Mouse (Mus musculus) NIH3T3 (cell line): Measurements from ENCODE around the gene Raet1e.
"Not testable (repeated sequence)": the region's sequence is repeated elsewhere in the genome, so short reads cannot be mapped to it uniquely, and the experiment has no call there.

ENCODE experiments used
- DNase-seq: peaks from one replicate; pipeline ENCODE4 v3.0.0-alpha.2; 2012; ENCODE audit warnings: low read depth

Raet1e gene

DNA sequence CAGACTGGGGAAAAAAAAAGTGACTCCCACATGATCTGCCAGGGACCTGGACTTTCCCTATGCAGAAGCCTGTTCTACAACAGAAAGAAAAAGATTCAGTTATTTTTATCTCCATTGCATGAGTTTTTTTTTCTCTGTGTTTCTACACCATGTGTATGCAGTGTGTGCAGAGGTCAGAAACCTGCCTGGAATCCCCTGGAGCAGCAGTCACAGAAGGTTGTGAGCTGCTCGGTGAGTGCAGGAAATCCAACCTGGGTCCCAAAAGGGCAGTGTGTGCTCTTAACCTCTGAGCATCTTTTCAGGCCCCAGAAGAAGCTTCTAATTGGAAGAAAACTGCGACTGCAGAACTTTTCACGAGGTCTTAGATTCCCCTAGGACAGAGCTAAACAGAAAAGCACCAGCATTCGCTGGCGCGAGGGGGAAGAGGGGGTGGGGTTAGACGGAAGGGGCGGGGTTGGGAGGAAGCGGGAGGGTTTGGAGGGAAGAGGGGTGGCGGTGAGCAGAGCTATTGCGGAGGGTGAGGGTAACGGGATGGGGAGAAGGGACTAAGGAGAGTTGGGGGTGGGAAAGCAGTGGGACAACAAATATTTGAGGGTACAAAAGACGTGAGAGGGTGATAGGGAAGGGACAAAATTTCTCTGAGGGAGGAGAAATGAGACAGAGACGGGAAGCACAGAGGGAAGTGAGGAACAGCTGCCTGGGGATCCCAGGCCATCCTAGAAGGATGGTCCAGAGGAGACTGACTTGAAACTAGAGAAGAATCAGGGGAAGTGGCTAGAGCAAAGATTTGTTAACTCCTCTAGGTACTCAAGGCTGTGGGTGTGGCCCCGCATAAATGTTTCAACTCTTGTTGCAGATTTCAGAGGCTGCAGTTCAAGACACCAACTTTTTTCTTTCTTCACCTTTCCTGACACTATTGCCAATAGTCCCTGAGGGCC is 203.3 kb downstream of the Raet1e start:
- peak; percentile 52 for DNase-seq

DNA sequence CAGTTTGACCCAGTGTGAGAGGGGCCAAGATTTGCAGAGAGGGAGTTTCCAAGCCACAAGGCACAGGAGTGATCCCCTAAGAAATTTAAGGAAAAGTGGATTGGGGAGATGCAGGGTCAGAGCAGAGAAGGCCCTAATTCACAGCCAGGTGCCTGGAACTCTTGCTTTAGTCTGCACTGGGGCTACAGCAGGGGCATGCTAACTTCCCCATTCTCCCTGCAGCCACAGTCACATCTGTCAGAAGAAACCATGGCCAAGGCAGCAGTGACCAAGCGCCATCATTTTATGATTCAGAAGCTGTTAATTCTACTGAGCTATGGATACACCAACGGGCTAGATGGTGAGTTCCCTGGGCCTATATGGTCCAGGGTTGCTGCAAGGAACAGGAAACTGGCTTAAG is 204.1 kb downstream of the Raet1e start:
- DNase-seq = not testable (repeated sequence)

DNA sequence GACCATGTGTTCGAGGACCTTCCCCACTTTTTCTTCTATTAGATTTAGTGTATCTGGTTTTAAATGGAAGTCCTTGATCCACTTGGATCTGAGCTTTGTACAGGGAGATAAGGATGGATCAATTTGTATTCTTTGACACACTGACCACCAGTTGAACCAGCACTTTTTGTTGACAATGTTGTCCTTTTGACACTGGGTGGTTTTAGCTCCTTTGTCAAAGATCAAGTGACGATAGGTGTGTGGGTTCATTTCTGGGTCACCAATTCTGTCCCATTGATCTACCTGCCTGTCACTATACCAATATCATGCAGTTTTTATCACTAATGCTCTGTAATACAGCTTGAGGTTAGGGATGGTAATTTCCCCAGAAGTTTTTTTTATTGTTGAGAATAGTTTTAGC is 206.5 kb downstream of the Raet1e start:
- not testable (repeated sequence) for DNase-seq

DNA sequence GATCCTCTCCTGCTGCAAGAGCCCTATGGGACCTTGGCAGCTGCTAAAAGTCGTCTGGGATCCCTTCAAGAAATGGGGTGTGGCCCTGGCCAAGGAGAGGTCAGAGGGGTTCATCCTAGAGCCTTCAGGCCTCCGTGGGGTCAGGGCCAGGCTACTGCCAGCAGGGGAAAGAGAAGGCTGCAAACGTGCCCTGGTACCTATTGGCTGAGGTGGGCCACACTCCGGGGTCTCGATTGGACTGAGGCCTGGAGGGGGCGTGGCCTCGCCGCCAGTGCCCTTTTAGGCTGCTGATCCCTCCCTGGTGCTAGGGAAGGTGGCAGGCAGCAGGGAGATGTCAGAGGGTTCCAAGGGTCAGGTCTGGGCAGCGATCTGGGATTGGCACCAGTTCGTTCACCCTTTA is 222.9 kb downstream of the Raet1e start:
- not testable (repeated sequence) for DNase-seq

DNA sequence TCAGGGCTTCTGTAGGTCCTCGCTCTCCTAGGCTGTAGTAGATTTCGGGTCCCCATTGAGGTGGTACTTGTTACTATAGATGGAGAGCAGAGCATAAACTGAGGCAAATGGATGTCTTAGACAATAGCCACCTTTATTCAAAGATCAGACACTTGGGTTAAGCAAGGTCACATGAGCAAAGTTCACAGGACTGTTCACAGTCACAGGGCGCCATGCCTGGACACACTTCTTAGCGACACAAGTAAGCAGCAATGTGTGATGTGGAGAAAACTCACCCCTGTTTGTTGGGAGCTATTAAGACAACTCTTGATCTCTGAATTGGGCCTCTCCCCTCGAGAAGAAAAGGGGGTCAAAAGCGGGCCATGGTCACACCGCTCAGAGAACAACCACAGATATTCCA is 231.8 kb downstream of the Raet1e start:
- not testable (repeated sequence) for DNase-seq

DNA sequence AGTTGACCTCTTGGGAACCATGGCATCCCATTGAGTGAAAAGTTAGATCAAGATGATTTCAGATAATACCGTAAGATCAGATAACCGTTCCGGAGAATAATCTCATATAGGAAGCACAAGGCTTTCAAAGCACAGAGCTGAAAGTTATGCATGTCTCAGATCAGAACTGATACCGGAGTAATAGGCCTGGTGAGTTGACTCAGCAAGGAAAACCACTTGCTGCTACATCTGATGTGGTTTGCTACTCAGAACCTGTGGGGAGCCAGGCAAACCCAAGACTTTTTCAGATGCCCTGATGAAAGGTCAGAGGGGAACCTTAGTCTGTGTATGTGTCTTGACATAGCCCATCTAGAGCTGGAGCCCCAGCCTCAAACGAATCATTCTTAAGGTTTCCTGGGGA is 233.2 kb downstream of the Raet1e start:
- not testable (repeated sequence) for DNase-seq

DNA sequence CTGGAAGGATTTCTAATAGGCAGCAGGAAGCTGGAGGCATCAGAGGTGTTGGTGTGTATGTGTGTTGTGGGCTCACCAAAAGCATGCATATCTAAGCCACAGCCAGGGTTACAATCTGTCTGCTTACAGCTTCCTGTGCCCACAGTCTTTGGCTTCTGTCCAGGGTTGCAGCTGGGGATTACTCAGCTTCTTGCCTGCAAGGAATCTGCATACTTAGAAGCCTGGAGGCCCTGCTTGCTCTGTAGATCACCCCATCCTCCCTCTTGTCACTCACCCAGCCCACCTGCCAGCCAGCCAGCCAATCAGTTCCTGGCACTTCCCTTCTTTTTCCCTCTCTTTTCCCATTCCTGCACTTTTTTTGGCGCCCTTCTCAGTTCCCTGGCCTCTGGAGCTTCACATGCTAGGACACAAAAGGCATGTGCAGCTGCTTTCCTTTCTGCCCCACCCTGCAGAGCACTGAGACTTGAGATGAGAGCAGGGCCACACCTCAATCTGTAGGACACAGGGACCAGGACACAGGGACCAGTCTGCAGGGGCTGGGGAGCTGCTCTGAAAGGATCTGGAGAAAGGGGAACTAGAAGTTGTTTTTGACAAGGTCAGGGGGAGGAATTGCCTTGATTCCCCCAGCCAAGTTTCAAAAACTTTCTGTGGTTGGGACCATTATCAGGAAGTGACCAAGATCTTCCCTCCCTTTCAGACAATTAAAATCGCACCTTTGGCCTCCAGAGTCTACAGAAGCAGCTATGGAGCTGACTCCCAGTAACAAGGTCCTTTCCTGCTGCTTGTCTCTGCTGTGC is 234.9 kb downstream of the Raet1e start:
- not testable (repeated sequence) for DNase-seq

DNA sequence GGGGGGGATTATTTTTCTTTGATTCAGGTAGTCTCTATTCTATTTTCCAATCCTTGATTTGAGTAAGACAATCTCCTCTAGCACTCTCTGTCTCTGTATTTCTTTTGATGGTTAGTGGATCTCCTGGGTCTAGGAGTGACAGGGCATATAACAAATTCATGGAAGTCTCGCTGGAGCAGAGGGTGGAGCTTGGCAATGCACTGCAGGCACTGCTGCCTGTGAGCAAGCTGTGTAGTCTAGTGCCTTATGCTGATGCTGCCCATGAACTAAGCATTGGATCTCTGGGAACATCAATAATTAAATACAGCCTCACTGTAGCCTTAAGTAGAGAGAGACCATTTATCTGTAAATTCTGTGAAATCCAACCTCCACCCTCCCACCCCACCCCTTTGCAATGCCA is 238.3 kb downstream of the Raet1e start:
- DNase-seq = not testable (repeated sequence)

DNA sequence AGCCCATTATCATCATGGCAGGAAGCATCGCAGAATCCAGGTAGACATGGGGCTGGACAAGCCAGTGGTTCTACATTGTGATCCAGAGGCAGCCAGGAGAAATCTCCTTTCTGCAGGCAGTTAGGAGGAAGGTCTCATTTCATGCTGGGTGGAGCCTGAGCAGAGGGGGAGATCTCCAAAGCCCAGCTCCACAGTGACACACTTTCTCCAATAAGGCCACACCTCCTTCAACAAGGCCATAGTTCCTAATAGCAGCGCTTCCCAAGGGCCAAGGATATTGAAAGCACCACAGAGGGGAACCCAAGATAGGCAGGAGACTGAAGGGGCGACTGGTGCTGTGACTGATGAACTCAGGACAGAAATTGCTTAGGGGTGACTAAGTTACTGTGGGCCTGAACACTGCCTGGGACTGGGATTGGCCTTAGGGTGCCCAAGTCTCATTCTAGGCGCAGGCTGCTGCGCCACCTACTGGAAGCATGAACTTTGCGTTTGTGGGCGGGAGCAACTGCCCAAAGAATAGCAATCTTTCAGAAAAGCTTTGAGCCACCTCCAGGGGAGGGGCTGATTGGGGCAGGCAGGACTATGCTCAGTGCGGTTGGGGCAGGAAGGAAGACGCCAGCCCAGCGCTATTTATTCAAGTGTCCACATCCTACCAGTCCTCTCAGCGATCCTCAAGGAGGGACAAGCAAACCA is 244.0 kb downstream of the Raet1e start:
- not testable (repeated sequence) for DNase-seq

DNA sequence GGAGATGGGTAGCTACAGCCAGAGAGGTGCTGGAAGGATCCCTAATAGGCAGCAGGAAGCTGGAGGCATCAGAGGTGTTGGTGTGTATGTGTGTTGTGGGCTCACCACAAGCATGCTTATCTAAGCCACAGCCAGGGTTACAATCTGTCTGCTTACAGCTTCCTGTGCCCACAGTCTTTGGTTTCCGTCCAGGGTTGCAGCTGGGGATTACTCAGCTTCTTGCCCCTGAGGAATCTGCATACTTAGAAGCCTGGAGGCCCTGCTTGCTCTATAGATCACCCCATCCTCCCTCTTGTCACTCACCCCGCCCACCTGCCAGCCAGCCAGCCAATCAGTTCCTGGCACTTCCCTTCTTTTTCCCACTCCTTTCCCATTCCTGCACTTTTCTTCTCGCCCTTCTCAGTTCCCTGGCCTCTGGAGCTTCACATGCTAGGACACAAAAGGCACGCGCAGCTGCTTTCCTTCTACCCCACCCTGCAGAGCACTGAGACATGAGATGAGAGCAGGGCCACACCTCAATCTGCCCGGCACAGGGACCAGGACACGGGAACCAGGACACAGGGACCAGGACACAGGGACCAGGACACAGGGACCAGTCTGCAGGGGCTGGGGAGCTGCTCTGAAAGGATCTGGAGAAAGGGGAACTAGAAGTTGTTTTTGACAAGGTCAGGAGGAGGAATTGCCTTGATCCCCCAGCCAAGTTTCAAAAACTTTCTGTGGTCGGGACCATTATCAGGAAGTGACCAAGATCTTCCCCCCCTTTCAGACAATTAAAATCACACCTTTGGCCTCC is 255.5 kb downstream of the Raet1e start:
- not testable (repeated sequence) for DNase-seq
